Mouse (Mus musculus): ENCODE data around the gene Ino80b.

DNA sequence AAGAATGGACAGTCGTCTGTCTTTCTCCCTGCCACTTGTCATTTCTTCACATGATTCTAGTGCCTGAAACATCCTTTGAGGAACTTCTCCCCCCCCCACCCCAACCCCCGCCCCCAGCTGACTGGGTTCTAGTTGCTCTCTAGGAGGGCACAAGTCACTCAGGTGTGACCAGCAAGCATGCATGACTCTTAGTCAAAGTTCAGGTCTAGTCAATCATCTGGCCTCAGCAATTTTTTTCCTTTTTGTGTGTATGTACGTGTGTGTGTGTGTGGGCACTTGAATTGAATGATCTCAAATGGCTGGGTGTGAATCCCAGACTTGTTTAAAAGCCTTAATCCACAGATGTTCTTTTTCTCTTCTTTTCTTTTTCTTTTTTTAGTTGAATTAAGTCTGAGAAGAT is 9.0 kb upstream of the Ino80b start:
- TF ChIP-seq CTCF (IDR thresholded peaks at IDR 0.05; ENCODE audit: borderline replicate concordance, extremely low read depth, insufficient read depth, insufficient read length) (no peak), POLR2A (IDR thresholded peaks at IDR 0.05; ENCODE audit: borderline replicate concordance, extremely low read depth, insufficient read depth, insufficient read length, poor library complexity, severe bottlenecking) (no peak)

All from brain, embryonic 14.5 days (tissue).